19 mouse cellular contexts compared by ENCODE assay signal in the genomic region with DNA sequence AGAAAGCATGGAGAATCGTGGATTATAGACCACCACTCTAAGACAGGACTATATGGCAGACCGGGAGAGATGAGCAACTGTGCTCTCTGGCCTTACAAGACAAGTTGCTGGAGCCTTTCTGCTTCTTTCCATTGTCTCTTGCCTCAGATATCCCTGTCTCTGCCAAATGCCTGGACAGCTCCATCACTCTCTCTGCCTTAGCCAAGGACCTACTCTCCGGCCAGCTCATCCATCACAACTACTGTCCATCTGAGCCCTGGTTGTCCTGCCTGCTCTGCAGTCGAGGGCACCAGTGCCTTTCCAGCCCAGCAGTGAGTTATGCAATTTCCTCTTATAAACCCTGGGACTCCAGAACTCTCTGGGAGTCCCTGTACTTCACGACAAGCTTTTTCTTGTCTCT.
DNase-seq lines count a peak whose midpoint lies in the region; ATAC-seq lines count a peak whose summit lies in the region.
"Had no signal": no experiment of that assay in that cellular context is flagged by ENCODE, and none has a peak within 500 bp of the region (broad histone marks: within the 10 kb centered on the region; RNA-seq: fewer than 3 reads in every experiment).

No protein-coding gene starts in this region.

- H3K4me2 ChIP-seq in intestine, embryonic 15.5 days (replicated peaks) = no peak overlapping the region
- H3K4me2 ChIP-seq: heart, embryonic 13.5 days; hindbrain, embryonic 13.5 days; limb, embryonic 12.5 days; midbrain, embryonic 11.5 days had no signal

- no peak overlapping the region for H3K27ac ChIP-seq in intestine, embryonic 15.5 days
- H3K27ac ChIP-seq: heart, embryonic 13.5 days; hindbrain, embryonic 13.5 days; limb, embryonic 12.5 days had no signal

- no peaks in the 10 kb centered on the region for H3K27me3 ChIP-seq in intestine, embryonic 15.5 days (replicated peaks)
- H3K27me3 ChIP-seq: heart, embryonic 13.5 days; hindbrain, embryonic 13.5 days; limb, embryonic 12.5 days had no signal

- H3K9ac ChIP-seq in intestine, embryonic 15.5 days = no peak overlapping the region
- H3K9ac ChIP-seq: heart, embryonic 13.5 days; hindbrain, embryonic 13.5 days; limb, embryonic 12.5 days had no signal

- H3K36me3 ChIP-seq in intestine, embryonic 15.5 days = no peaks in the 10 kb centered on the region
- H3K36me3 ChIP-seq: heart, embryonic 13.5 days; hindbrain, embryonic 13.5 days; limb, embryonic 12.5 days had no signal

- 61% methylated on average over 5 of the region's 5 CpGs for WGBS in intestine, embryonic 15.5 days

- H3K9me3 ChIP-seq in intestine, embryonic 15.5 days = no peaks in the 10 kb centered on the region
- H3K9me3 ChIP-seq: heart, embryonic 13.5 days; hindbrain, embryonic 13.5 days; limb, embryonic 12.5 days had no signal

- peak; percentile 17 for DNase-seq in gastrocnemius, postnatal 14 days
- DNase-seq in gastrocnemius, adult 8-10 months (ENCODE audit: low spot score in 2 of 2) = no peak
- peak; percentile 55 for DNase-seq in adrenal gland, postnatal 10 days
- DNase-seq in heart, postnatal 4 days = peak; percentile 28
- peak; percentile 65 for DNase-seq in lung, postnatal 36 days
- no peak for DNase-seq in left cerebral cortex, postnatal 36 days (ENCODE audit: low spot score in 2 of 2)
- no peak for DNase-seq in right cerebral cortex, postnatal 25 days
- DNase-seq: B cell, adult 2 months; cerebellum, adult 8-10 months; kidney, adult 18-20 months; kidney, postnatal 36 days; layer of hippocampus, postnatal 36 days had no signal

- ATAC-seq in intestine, embryonic 15.5 days = no peak
- ATAC-seq: forebrain, embryonic 14.5 days had no signal

- H3K4me3 ChIP-seq in intestine, embryonic 15.5 days (replicated peaks) = no peak overlapping the region
- H3K4me3 ChIP-seq: heart, embryonic 13.5 days; hindbrain, embryonic 13.5 days; limb, embryonic 12.5 days; myocyte had no signal

- intact Hi-C loops in gastrocnemius, postnatal 14 days (cut with DNase I; ENCODE audit: low total_unique reads) = no loop called here
- intact Hi-C loops in left cerebral cortex, postnatal 36 days (cut with DNase I) = no loop called here

- 0 out of 2 replicates have a peak, but pooled peaks cover 4% of the 10 kb centered on the region for H3K4me1 ChIP-seq in intestine, embryonic 15.5 days (replicated peaks)
- H3K4me1 ChIP-seq: heart, embryonic 13.5 days; hindbrain, embryonic 13.5 days; limb, embryonic 12.5 days had no signal

Comparison
In these comparisons a context has a peak if more than half of its experiments do, and no peak if none do; other contexts are left out.
1. DNase-seq: peak in gastrocnemius, postnatal 14 days (single experiment), adrenal gland, postnatal 10 days (single experiment), heart, postnatal 4 days (single experiment) and lung, postnatal 36 days (single experiment); none in gastrocnemius, adult 8-10 months (0 of 2), left cerebral cortex, postnatal 36 days (0 of 2) and right cerebral cortex, postnatal 25 days (single experiment).